Mouse (Mus musculus) testis, adult 2 months (tissue): Measurements from ENCODE around the gene Cobll1. TPM values are rescaled to one million over a fixed set of nuclear protein-coding genes. Genes with fewer than 3 reads are reported as not detected.

Source experiments
- H3K27ac ChIP-seq: fragments of 200-500 bp; 2 replicates; pipeline ENCODE4 v1.5.1; 2012; ENCODE audit warnings: low read depth, low read length; ENCODE audit not compliant: control insufficient read depth, insufficient read depth
- H3K27me3 ChIP-seq: fragments of 200-500 bp; 2 replicates; pipeline ENCODE4 v1.6.1; 2012; ENCODE audit warnings: mild to moderate bottlenecking, low read length, moderate library complexity; ENCODE audit not compliant: control insufficient read depth, insufficient read depth
- H3K36me3 ChIP-seq: fragments of 200-500 bp; 2 replicates; pipeline ENCODE4 v1.6.1; 2012; ENCODE audit warnings: mild to moderate bottlenecking, low read length; ENCODE audit not compliant: control insufficient read depth, insufficient read depth
- H3K4me1 ChIP-seq: fragments of 200-500 bp; 2 replicates; pipeline ENCODE4 v1.6.1; 2012; ENCODE audit warnings: low read length; ENCODE audit not compliant: control insufficient read depth, insufficient read depth
- H3K4me3 ChIP-seq: fragments of 200-500 bp; 2 replicates; pipeline ENCODE4 v1.5.1; 2012; ENCODE audit warnings: low read depth, mild to moderate bottlenecking, low read length, moderate library complexity, mixed read lengths; ENCODE audit not compliant: control insufficient read depth
- CTCF ChIP-seq: fragments of 200-500 bp; IDR thresholded peaks from 2 replicates; pipeline ENCODE4 v1.5.1; 2012; ENCODE audit warnings: low read depth, mild to moderate bottlenecking, inconsistent platforms, low read length, moderate library complexity; ENCODE audit not compliant: control insufficient read depth, insufficient read depth, insufficient replicate concordance
- POLR2A ChIP-seq: fragments of 200-500 bp; IDR thresholded peaks from 2 replicates; pipeline ENCODE4 v1.6.1; 2012; ENCODE audit warnings: low read depth, mild to moderate bottlenecking, inconsistent platforms, low read length, moderate library complexity; ENCODE audit not compliant: control insufficient read depth
- polyA plus RNA-seq: library from polyadenylated mRNA; depleted of rRNA; stranded (reverse); fragments of >200 nt; gene quantifications from 2 replicates; pipeline ENCODE4 v1.2.3, GENCODE M21; 2012

Cobll1 gene
- polyA plus RNA-seq, 1 experiment: 3.6 TPM

DNA sequence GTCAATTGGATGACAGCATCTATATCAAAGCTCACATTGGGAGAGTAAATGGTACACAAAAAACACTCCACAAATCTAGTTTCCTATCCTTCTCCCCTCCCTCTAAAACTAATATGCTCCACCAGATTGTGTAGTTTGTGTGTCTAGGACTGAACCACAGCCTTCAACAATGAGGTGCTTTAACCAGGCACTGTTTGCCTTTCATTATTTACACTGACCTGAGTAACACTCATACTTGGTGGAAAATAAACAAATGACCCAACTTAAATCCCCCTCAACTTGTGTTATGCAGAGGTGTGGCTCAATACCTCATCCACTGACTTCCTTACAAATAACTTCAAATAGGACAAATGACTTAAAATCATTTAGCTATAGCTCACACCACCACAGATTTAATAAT lies 155.8 kb downstream of the Cobll1 start:
- Histone ChIP-seq H3K4me1 (no peaks in the 10 kb centered on the region), H3K27me3 (no peaks in the 10 kb centered on the region), H3K36me3 (no peaks in the 10 kb centered on the region), H3K4me3 (no peak overlapping the region), H3K27ac (no peak overlapping the region)
- TF ChIP-seq POLR2A (no peak), CTCF (no peak)

GRCm38 (mm10) chr2:65077544-65077943 lies 161.7 kb downstream of the Cobll1 start:
- Histone ChIP-seq H3K4me3 (no peak overlapping the region), H3K27ac (no peak overlapping the region), H3K4me1 (no peaks in the 10 kb centered on the region), H3K27me3 (no peaks in the 10 kb centered on the region), H3K36me3 (no peaks in the 10 kb centered on the region)
- TF ChIP-seq POLR2A (no peak), CTCF (no peak)

DNA sequence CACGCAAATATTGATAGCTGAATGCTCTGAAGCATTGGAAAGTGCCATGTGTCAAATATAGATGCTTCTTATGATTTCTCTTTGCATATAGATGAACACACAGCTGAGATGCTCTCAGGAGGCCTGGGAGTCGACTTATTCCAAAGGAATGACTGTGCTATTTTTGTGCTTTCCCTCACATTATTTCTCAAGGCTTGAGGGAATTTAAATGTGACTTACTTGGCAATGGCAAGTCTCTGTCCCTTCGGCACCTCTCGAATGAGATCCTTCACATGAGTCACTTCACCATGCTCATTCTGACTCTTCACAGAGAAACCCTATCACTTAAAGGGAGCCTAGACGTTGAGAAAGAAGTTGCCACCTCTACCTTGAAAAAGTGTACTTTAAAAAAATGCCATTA lies 163.4 kb downstream of the Cobll1 start:
- TF ChIP-seq POLR2A (no peak), CTCF (no peak)
- Histone ChIP-seq H3K4me3 (no peak overlapping the region), H3K36me3 (no peaks in the 10 kb centered on the region), H3K27me3 (no peaks in the 10 kb centered on the region), H3K4me1 (no peaks in the 10 kb centered on the region), H3K27ac (no peak overlapping the region)

- H3K27ac ChIP-seq: no peak overlapping the region
- TF ChIP-seq POLR2A (no peak), CTCF (no peak)
- H3K36me3 ChIP-seq: no peaks in the 10 kb centered on the region
- H3K4me1 ChIP-seq: no peaks in the 10 kb centered on the region
- H3K4me3 ChIP-seq: no peak overlapping the region
- no peaks in the 10 kb centered on the region for H3K27me3 ChIP-seq
Measured at GRCm38 (mm10) chr2:65075431-65075830, 163.8 kb downstream of the Cobll1 start.

GRCm38 (mm10) chr2:65072205-65072604 lies 167.0 kb downstream of the Cobll1 start:
- Histone ChIP-seq H3K4me3 (no peak overlapping the region), H3K36me3 (no peaks in the 10 kb centered on the region), H3K4me1 (no peaks in the 10 kb centered on the region), H3K27ac (no peak overlapping the region), H3K27me3 (no peaks in the 10 kb centered on the region)
- no peak for TF ChIP-seq CTCF
- no peak for TF ChIP-seq POLR2A

DNA sequence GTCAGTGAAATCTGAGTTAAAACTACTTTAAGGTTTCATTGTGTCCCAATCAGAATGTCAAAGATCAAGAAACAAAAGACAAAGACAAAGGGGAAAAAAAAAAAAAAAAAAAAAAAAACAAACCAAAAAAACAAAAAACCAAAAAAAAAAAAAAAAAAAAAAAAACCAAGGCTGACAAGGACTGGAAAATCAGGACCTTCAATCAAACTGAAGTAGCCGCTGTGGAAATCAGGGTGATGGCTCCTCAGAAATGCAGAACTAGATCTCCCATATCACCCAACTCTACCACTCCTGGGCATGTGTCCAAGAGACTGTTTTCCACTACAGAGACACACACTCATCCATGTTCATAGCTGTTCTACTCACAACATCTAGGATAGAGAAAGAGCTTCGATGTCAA lies 185.4 kb downstream of the Cobll1 start:
- TF ChIP-seq POLR2A (no peak), CTCF (no peak)
- no peak overlapping the region for H3K27ac ChIP-seq
- H3K27me3 ChIP-seq: no peaks in the 10 kb centered on the region
- H3K36me3 ChIP-seq: no peaks in the 10 kb centered on the region
- H3K4me1 ChIP-seq: no peaks in the 10 kb centered on the region
- H3K4me3 ChIP-seq: no peak overlapping the region

GRCm38 (mm10) chr2:65052191-65053012 lies 186.8 kb downstream of the Cobll1 start:
- no peaks in the 10 kb centered on the region for H3K27me3 ChIP-seq
- H3K4me3 ChIP-seq: no peak overlapping the region
- H3K27ac ChIP-seq: no peak overlapping the region
- no peaks in the 10 kb centered on the region for H3K36me3 ChIP-seq
- TF ChIP-seq CTCF: no peak
- no peak for TF ChIP-seq POLR2A
- no peaks in the 10 kb centered on the region for H3K4me1 ChIP-seq

DNA sequence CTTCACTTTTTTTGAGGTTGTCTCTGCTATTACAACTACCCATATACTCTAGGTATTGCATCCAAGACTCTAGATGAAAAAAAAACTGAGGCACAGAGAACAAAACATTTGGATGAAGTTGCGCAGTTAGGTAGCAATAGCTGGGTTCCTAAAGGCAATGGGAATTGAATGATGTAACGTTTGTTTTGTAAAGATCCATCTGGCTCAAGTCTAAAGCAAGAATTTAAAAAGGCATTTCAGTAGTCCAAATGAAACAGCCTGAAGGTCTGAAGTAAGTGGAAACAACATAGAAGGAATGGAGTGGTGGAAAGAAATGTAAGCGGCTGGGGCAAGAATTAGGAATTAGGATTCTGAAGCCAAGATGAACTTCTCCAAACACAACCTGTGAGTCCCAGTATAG lies 188.4 kb downstream of the Cobll1 start:
- no peaks in the 10 kb centered on the region for H3K36me3 ChIP-seq
- no peak for TF ChIP-seq POLR2A
- TF ChIP-seq CTCF: no peak
- no peaks in the 10 kb centered on the region for H3K27me3 ChIP-seq

More for the DNA sequence above, 188.4 kb downstream of the Cobll1 start:
- Histone ChIP-seq H3K4me3 (no peak overlapping the region), H3K4me1 (no peaks in the 10 kb centered on the region), H3K27ac (no peak overlapping the region)
